Mouse (Mus musculus): ENCODE measurements around the gene Apmap.

GRCm38 (mm10) chr2:150656975-150657768 lies 48.8 kb upstream of the Apmap start:
- no peak for TF ChIP-seq CTCF (IDR thresholded peaks at IDR 0.05; ENCODE audit: low read depth)
- TF ChIP-seq EP300 (IDR thresholded peaks at IDR 0.05; ENCODE audit: low read depth): no peak

Measured in liver, embryonic 14.5 days (tissue).